Mouse (Mus musculus): ENCODE results near the gene Ring1. TPM values are rescaled to one million over a fixed set of nuclear protein-coding genes. Genes with fewer than 3 reads are reported as not detected.
"Not testable (repeated sequence)": the region's sequence is repeated elsewhere in the genome, so short reads cannot be mapped to it uniquely, and the experiment has no call there.

The Ring1 gene
- polyA plus RNA-seq, 1 experiment from 2014 or later: 26.0 TPM

DNA sequence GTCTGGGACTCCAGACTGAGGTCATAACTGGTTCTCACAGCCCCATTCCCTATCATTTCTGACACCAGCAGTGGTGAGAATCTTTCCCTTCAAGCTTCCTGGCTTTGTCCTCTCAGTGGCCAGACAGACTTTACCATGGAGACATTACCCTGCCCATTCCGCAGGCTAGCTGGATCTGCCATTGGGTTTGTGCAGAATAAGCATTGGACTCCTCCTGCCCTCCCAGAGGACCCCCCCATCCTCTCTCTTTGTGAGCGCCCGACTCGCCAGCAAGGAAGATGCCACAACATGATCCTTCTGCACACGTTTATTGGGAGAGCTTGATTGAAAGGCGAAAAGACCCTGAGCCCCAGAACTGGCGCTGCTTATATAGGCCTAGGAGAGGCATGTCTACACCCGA lies 11.0 kb downstream of the Ring1 start:
- no peaks in the 10 kb centered on the region for H3K27me3 ChIP-seq
- no peaks in the 10 kb centered on the region for H3K36me3 ChIP-seq
- no peak for ATAC-seq (ENCODE audit: insufficient number of reproducible peaks, low FRiP score, low TSS enrichment, low read depth)
- no peak overlapping the region for H3K4me2 ChIP-seq (replicated peaks)
- WGBS: 93% methylated on average over 8 of the region's 8 CpGs
- H3K9me3 ChIP-seq (replicated peaks): no peaks in the 10 kb centered on the region
- no peak overlapping the region for H3K9ac ChIP-seq
- H3K4me3 ChIP-seq (replicated peaks): no peak overlapping the region
- no peak overlapping the region for H3K27ac ChIP-seq (replicated peaks)
- H3K4me1 ChIP-seq: no peaks in the 10 kb centered on the region

DNA sequence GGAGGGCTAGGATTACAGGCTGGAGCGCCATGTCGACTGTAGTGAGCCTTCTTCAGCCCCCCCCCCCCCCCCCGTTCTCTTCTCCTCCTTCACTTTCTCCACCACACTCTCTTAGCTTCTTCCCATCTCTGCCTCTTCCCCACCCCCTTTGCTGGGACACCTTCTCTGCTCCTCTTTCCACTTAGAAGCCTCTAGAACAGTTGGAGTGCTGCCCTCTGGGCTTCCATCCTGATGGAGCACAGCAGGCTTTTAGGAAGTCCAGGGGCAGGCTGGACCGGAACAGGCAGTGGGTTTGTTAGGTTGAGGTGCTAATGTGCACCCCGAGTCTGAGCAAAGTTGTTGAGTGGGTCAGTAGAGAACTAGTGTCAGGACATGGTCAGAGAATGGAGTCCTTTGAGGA lies 14.3 kb downstream of the Ring1 start:
- WGBS: 77% methylated on average over 5 of the region's 5 CpGs
- Histone ChIP-seq H3K4me1 (no peaks in the 10 kb centered on the region), H3K9ac (no peak overlapping the region), H3K27ac (replicated peaks) (no peak overlapping the region), H3K27me3 (no peaks in the 10 kb centered on the region), H3K36me3 (no peaks in the 10 kb centered on the region), H3K4me3 (replicated peaks) (no peak overlapping the region), H3K4me2 (replicated peaks) (no peak overlapping the region), H3K9me3 (replicated peaks) (0 out of 2 replicates have a peak, but pooled peaks cover 3% of the 10 kb centered on the region)
- no peak for ATAC-seq (ENCODE audit: insufficient number of reproducible peaks, low FRiP score, low TSS enrichment, low read depth)

DNA sequence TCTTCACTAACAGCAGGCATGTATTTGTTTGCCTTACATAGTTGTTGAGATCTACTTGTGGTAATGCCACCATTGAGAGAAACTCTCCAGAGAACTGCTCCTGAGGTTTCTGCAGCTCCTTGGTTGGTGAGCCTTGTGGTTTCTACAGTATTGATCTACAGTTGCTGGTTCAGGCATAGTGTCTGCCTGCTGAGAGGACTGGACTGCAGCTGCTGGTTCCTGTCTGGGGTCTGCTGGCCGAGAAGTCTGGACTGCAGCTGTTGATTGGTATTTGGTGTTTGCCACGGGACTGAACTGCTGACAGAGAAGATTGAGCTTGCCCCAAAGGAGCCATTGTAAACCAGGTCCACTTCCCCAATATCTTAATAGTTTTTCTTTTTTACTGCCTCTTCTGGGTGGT lies 17.9 kb downstream of the Ring1 start:
- WGBS: 45% methylated on average over 2 of the region's 2 CpGs
- Histone ChIP-seq H3K9me3 (replicated peaks) (0 out of 2 replicates have a peak, but pooled peaks cover 3% of the 10 kb centered on the region), H3K4me1 (no peaks in the 10 kb centered on the region), H3K4me3 (replicated peaks) (no peak overlapping the region), H3K36me3 (no peaks in the 10 kb centered on the region), H3K27me3 (peaks cover 9% of the 10 kb centered on the region), H3K9ac (no peak overlapping the region), H3K4me2 (replicated peaks) (no peak overlapping the region), H3K27ac (replicated peaks) (no peak overlapping the region)
- no peak for ATAC-seq (ENCODE audit: insufficient number of reproducible peaks, low FRiP score, low TSS enrichment, low read depth)

DNA sequence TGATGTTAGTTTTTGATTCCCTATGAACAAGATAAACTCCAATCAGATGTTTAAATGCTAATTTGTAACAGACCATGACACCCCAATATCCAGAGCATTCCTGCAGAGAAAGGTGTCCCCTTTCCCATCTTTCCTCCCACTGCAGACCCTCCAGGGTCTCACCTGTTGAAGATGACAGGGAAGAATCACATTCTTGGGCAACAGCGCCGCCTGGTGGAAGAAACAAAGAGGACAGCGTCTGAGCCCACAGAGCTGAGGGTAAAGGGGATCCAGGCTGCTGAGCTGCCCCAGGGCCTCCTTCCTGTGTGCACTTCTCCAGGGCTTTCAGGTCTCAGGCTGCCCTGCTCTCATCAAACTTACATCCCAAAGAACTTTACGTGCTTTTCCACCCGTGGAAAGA lies 21.1 kb downstream of the Ring1 start:
- 2% methylated on average over 5 of the region's 5 CpGs for WGBS
- Histone ChIP-seq H3K27me3 (peaks cover 38% of the 10 kb centered on the region), H3K4me2 (replicated peaks) (no peak overlapping the region), H3K9me3 (replicated peaks) (0 out of 2 replicates have a peak, but pooled peaks cover 3% of the 10 kb centered on the region), H3K9ac (no peak overlapping the region), H3K36me3 (no peaks in the 10 kb centered on the region), H3K27ac (replicated peaks) (no peak overlapping the region), H3K4me3 (replicated peaks) (no peak overlapping the region), H3K4me1 (peaks cover 15% of the 10 kb centered on the region)
- no peak for ATAC-seq (ENCODE audit: insufficient number of reproducible peaks, low FRiP score, low TSS enrichment, low read depth)

DNA sequence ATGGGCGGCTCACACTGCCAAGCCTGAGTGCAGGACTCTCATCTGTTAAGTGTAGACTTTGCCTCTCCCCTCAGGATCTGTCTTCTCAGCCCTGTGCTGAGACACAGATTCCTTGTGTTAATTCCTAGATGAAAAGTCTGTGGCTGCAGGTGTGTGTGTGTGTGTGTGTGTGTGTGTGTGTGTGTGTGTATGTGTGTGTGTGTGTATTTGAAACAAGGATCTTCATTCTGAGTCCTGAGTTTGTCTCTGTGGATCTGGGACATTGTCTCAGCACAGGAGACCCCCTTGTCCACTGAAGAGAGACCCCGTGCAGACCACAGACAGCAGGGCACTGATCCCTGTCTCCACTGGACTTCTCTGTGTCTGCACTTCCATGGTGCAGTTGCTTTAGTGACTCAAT lies 23.7 kb downstream of the Ring1 start:
- 42% methylated on average over 2 of the region's 2 CpGs for WGBS
- Histone ChIP-seq H3K4me1 (peaks cover 15% of the 10 kb centered on the region), H3K4me3 (replicated peaks) (0 out of 2 replicates have a peak overlapping the region, but pooled peaks have one; percentile 56), H3K27me3 (peaks cover 43% of the 10 kb centered on the region)
- H3K27ac ChIP-seq (replicated peaks); H3K36me3 ChIP-seq; H3K4me2 ChIP-seq (replicated peaks); H3K9ac ChIP-seq; ATAC-seq (ENCODE audit: insufficient number of reproducible peaks, low FRiP score, low TSS enrichment, low read depth); H3K9me3 ChIP-seq (replicated peaks): not testable (repeated sequence)

DNA sequence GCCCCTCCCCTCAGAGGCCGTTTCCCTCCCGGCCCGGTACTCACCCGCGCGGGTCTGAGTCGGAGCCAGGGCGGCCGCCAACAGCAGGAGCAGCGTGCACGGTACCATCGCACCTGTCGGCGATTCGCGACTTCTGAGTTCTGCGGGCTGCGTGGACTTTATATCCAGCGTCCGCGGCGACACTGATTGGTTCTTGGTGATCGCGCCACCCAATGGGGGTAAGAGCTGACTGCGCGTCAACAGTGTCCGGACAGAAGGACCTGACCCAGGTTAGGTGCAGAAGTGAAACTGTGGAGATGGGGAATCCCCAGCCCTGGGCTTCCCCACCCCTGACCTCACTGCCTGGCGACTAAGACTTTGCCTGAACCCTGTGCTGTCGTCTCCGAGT lies 24.3 kb downstream of the Ring1 start, which contains the start of gene H2-K1:
H2-K1 (minus strand) TSS at position 198 of the 388 bp plus-strand sequence.
- Histone ChIP-seq H3K27ac (replicated peaks) (no peak within 1 kb of the TSS), H3K9ac (peak within 1 kb of the TSS; percentile 33), H3K4me1 (peaks cover 15% of the 10 kb centered on the region), H3K36me3 (no peaks in the 10 kb centered on the region), H3K9me3 (replicated peaks) (no peaks in the 10 kb centered on the region), H3K4me3 (replicated peaks) (peak within 1 kb of the TSS; percentile 56), H3K27me3 (peaks cover 43% of the 10 kb centered on the region), H3K4me2 (replicated peaks) (peak within 1 kb of the TSS; percentile 99)
- peak; percentile 77 for ATAC-seq (ENCODE audit: insufficient number of reproducible peaks, low FRiP score, low TSS enrichment, low read depth)
- WGBS: under 1% methylated on average over 27 of the region's 30 CpGs

DNA sequence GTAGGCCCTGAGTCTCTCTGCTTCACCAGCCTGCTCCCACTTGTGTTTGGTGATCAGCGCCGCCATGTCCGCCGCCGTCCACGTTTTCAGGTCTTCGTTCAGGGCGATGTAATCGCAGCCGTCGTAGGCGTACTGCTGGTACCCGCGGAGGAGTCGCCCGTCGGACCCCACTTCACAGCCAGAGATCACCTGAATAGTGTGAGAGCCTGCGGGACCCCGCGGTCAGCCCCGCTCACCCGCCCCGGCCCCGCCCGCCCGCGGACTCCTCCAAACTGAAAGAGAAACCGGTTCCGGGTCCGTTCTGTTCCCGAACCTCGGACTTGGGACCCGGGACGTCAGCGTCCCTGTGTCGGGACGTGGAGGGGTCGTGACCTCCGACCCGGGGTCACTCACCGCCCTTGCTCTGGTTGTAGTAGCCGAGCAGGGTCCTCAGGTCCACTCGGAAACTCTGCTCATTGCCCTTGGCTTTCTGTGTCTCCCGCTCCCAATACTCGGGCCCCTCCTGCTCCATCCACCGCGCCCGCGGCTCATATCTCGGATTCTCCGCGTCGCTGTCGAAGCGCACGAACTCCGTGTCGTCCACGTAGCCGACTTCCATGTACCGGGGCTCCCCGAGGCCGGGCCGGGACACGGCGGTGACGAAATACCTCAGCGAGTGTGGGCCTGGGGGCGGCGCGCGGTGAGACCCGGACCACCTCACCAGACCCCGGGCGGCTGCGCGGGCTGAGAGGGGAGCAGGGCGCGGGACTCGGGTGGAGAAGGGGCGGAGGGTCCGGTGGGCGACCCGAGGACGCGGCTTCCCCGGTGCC lies 24.9 kb downstream of the Ring1 start:
- Histone ChIP-seq H3K27me3 (peaks cover 43% of the 10 kb centered on the region), H3K27ac (replicated peaks) (no peak overlapping the region), H3K9me3 (replicated peaks) (no peaks in the 10 kb centered on the region), H3K36me3 (no peaks in the 10 kb centered on the region), H3K4me1 (peaks cover 15% of the 10 kb centered on the region), H3K4me2 (replicated peaks) (peak overlapping the region; percentile 99), H3K4me3 (replicated peaks) (peak overlapping the region; percentile 56), H3K9ac (peak overlapping the region; percentile 33)
- ATAC-seq (ENCODE audit: insufficient number of reproducible peaks, low FRiP score, low TSS enrichment, low read depth): no peak; the same call in 1 of the 2 replicates
- WGBS: 1% methylated on average over 81 of the region's 87 CpGs

DNA sequence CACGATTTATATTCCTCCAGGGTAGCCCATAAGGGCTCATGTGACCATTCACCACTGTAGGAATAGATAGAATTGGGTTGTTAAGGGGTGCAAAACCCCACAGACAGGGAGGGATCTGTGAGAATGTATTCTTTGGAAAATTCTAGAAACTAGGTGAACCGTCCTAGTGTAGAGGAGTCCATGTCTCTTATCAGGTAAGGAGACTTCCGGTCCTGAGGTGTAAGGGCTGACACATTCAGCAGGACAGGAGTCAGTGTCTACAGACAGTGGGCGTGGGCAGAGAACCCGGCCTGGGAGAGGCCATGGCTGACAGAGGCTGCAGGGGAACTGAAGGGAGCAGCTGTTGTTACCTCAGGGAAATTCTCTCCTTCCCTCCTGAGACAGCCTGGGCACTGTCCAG lies 25.8 kb downstream of the Ring1 start:
- H3K4me2 ChIP-seq (replicated peaks); H3K36me3 ChIP-seq; H3K4me3 ChIP-seq (replicated peaks); ATAC-seq (ENCODE audit: insufficient number of reproducible peaks, low FRiP score, low TSS enrichment, low read depth); H3K27ac ChIP-seq (replicated peaks); H3K9me3 ChIP-seq (replicated peaks); H3K9ac ChIP-seq: not testable (repeated sequence)
- peaks cover 43% of the 10 kb centered on the region for H3K27me3 ChIP-seq
- peaks cover 15% of the 10 kb centered on the region for H3K4me1 ChIP-seq
- WGBS: 48% methylated on average over 5 of the region's 5 CpGs

DNA sequence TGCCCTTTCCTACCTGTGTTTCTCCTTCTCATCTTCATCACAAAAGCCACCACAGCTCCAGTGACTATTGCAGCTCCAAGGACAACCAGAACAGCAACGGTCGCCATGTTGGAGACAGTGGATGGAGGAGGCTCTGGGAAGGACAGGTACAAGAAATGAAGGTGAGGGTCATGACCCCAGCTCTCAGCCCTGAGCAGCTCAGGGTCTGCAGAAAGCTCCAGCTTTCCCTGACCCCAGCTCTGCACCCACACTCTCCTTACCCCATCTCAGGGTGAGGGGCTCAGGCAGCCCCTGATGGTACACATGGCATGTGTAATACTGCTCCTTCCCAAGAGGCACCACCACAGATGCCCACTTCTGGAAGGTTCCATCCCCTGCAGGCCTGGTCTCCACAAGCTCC lies 27.5 kb downstream of the Ring1 start:
- H3K27ac ChIP-seq (replicated peaks); H3K4me3 ChIP-seq (replicated peaks); H3K4me2 ChIP-seq (replicated peaks); H3K9ac ChIP-seq; ATAC-seq (ENCODE audit: insufficient number of reproducible peaks, low FRiP score, low TSS enrichment, low read depth); H3K36me3 ChIP-seq; H3K9me3 ChIP-seq (replicated peaks): not testable (repeated sequence)
- WGBS: 89% methylated on average over 2 of the region's 2 CpGs
- Histone ChIP-seq H3K4me1 (peaks cover 15% of the 10 kb centered on the region), H3K27me3 (peaks cover 39% of the 10 kb centered on the region)

DNA sequence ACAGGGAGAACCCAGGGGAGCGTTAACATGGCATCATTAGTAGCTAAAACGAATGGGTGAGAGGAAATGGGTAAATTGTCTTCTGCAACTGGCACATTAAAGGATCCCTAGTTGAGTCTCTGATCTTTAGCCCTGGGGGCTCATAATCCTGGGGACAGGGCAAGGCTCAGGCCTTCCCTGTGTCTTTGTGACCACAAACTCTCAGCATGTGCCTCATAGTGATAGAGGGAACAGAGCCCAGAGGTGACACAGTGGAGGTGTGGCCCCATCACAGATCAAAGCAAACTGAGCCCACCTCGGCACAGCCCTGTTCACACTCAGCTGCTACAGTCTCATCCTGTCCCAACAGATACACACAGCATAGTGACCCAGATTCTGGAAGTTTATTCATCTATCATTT lies 28.8 kb downstream of the Ring1 start:
- H3K4me3 ChIP-seq (replicated peaks): no peak overlapping the region
- WGBS: 62% methylated on average over 3 of the region's 3 CpGs
- no peaks in the 10 kb centered on the region for H3K9me3 ChIP-seq (replicated peaks)
- peaks cover 25% of the 10 kb centered on the region for H3K27me3 ChIP-seq
- peaks cover 15% of the 10 kb centered on the region for H3K4me1 ChIP-seq
- H3K36me3 ChIP-seq: no peaks in the 10 kb centered on the region
- no peak for ATAC-seq (ENCODE audit: insufficient number of reproducible peaks, low FRiP score, low TSS enrichment, low read depth)
- no peak overlapping the region for H3K4me2 ChIP-seq (replicated peaks)
- no peak overlapping the region for H3K27ac ChIP-seq (replicated peaks)
- no peak overlapping the region for H3K9ac ChIP-seq

DNA sequence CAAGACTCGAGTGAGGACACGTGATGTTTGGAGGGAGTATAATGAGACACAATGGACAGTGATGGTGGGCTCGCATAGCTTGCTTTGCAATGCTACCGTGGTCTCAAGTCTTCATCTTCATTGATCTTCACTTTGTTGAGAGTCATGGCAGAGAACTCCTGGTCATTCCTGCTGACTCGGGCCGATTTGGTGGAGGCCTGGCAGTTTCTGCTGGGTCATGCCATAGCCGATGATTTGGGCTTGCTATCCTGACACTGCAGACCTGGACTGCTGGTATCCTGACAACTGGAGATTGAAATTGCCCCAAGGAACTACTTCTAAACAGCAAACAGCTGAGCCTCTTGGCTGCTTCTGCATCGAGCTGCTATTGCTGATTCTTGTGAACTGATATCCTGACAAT lies 29.5 kb downstream of the Ring1 start:
- no peak overlapping the region for H3K4me3 ChIP-seq (replicated peaks)
- peaks cover 9% of the 10 kb centered on the region for H3K4me1 ChIP-seq
- H3K27ac ChIP-seq (replicated peaks): no peak overlapping the region
- ATAC-seq (ENCODE audit: insufficient number of reproducible peaks, low FRiP score, low TSS enrichment, low read depth): no peak
- no peaks in the 10 kb centered on the region for H3K9me3 ChIP-seq (replicated peaks)
- no peak overlapping the region for H3K9ac ChIP-seq
- H3K27me3 ChIP-seq: peaks cover 18% of the 10 kb centered on the region
- WGBS: 84% methylated on average over 8 of the region's 8 CpGs
- no peaks in the 10 kb centered on the region for H3K36me3 ChIP-seq
- H3K4me2 ChIP-seq (replicated peaks): no peak overlapping the region
